In genomic region chr6:115968700-115969099, GRCm38 (mm10) we compare ENCODE assay signal across 17 mouse cellular contexts. TPM values are rescaled to one million over a fixed set of nuclear protein-coding genes. Genes with fewer than 3 reads are reported as not detected.
DNase-seq lines count a peak whose midpoint lies in the region; TF ChIP-seq lines count a peak whose summit lies in the region.
"Had no signal": no experiment of that assay in that cellular context is flagged by ENCODE, and none has a peak within 500 bp of the region (broad histone marks: within the 10 kb centered on the region; RNA-seq: fewer than 3 reads in every experiment).

No protein-coding gene starts in this region.

- H3K4me2 ChIP-seq in CH12.LX (ENCODE audit: insufficient read depth, low read depth, poor library complexity, severe bottlenecking): no peak overlapping the region
- H3K4me2 ChIP-seq: forebrain, embryonic 15.5 days; stomach, embryonic 15.5 days had no signal

- TF ChIP-seq POLR2A in CH12.LX (IDR thresholded peaks at IDR 0.05; ENCODE audit: low read depth, low read length): no peak

- TF ChIP-seq EP300 in CH12.LX (IDR thresholded peaks at IDR 0.05; ENCODE audit: low read length): no peak

- no peak overlapping the region for H3K9ac ChIP-seq in CH12.LX (ENCODE audit: insufficient read depth, low read depth)
- H3K9ac ChIP-seq: forebrain, embryonic 15.5 days; liver, embryonic 14.5 days; stomach, embryonic 15.5 days had no signal

- no peak overlapping the region for H3K4me3 ChIP-seq in heart, embryonic 10.5 days
- H3K4me3 ChIP-seq in CH12.LX (replicated peaks in 1 of 3; ENCODE audit: low read depth in 2 of 3, low read length in 2 of 3, poor library complexity in 1 of 3) (no peak overlapping the region), macrophage (ENCODE audit: inconsistent target) (no peak overlapping the region)
- H3K4me3 ChIP-seq: forebrain, embryonic 15.5 days; stomach, embryonic 15.5 days had no signal

- H3K4me1 ChIP-seq in heart, embryonic 10.5 days: peaks cover 52% of the 10 kb centered on the region
- H3K4me1 ChIP-seq in CH12.LX (ENCODE audit: control insufficient read depth in 1 of 2, insufficient read depth in 2 of 2): peaks cover 10 to 54% of the 10 kb centered on the region in 2 experiments

- no peak for TF ChIP-seq CTCF in CH12.LX (conservative IDR thresholded peaks at IDR 0.05 in 1 of 2, IDR thresholded peaks at IDR 0.05 in 1 of 2; ENCODE audit: low read depth in 2 of 2, low read length in 2 of 2)

- dilution Hi-C loops in CH12.LX (cut with MboI; ENCODE audit: extremely low pct_ligation_motif_present, extremely low pct_unique_long_range_greater_than_20kb, low sequenced_read_pairs): no loop called here

- DNase-seq in heart, embryonic 10.5 days (ENCODE audit: low spot score): no peak
- DNase-seq in heart, adult 8-10 months (ENCODE audit: low spot score): no peak
- no peak for DNase-seq in CH12.LX (ENCODE audit: extremely low read depth)
- peak; percentile 56 for DNase-seq in cerebellum, adult 9-10 months
- no peak for DNase-seq in thymus, postnatal 0 days (ENCODE audit: low spot score)
- no peak for DNase-seq in heart, adult 18-20 months
- no peak for DNase-seq in c-Kit-positive CD71-positive TER-119-positive erythroid progenitor cells, embryonic 14.5 days (ENCODE audit: low spot score)
- DNase-seq: gastrocnemius, postnatal 36 days; kidney, adult 2 months had no signal

- H3K9me3 ChIP-seq in heart, embryonic 10.5 days: no peaks in the 10 kb centered on the region
- no peaks in the 10 kb centered on the region for H3K9me3 ChIP-seq in CH12.LX (replicated peaks; ENCODE audit: low read length)
- H3K9me3 ChIP-seq: forebrain, embryonic 15.5 days; stomach, embryonic 15.5 days had no signal

- TF ChIP-seq RAD21 in CH12.LX (IDR thresholded peaks at IDR 0.05; ENCODE audit: low read depth, low read length): no peak

- peak overlapping the region; percentile 42; the same call in 1 of the 2 replicates for H3K27ac ChIP-seq in heart, embryonic 10.5 days
- 0 out of 2 replicates have a peak overlapping the region, but pooled peaks have one; percentile 9 for H3K27ac ChIP-seq in CH12.LX (ENCODE audit: insufficient read depth, low read depth)
- H3K27ac ChIP-seq in macrophage: peak overlapping the region; percentile 69
- H3K27ac ChIP-seq: forebrain, embryonic 15.5 days; liver, embryonic 14.5 days; stomach, embryonic 15.5 days had no signal

- in situ Hi-C loops in CH12.LX (cut with MboI; ENCODE audit: low pct_ligation_motif_present, low pct_unique_long_range_greater_than_20kb, low sequenced_read_pairs): no loop called here

- H3K36me3 ChIP-seq in heart, embryonic 10.5 days: peaks cover 67% of the 10 kb centered on the region
- H3K36me3 ChIP-seq in CH12.LX (replicated peaks in 1 of 2; ENCODE audit: control insufficient read depth in 1 of 2, insufficient read depth in 1 of 2, low read length in 1 of 2): peaks cover 68 to 92% of the 10 kb centered on the region in 2 experiments
- H3K36me3 ChIP-seq in macrophage (ENCODE audit: inconsistent target): peaks cover 56% of the 10 kb centered on the region
- H3K36me3 ChIP-seq: forebrain, embryonic 15.5 days had no signal

- peaks cover 19% of the 10 kb centered on the region for H3K27me3 ChIP-seq in heart, embryonic 10.5 days (ENCODE audit: insufficient read depth, poor library complexity, severe bottlenecking)
- H3K27me3 ChIP-seq in CH12.LX (replicated peaks): no peaks in the 10 kb centered on the region
- H3K27me3 ChIP-seq: forebrain, embryonic 15.5 days; stomach, embryonic 15.5 days had no signal

- H3K79me2 ChIP-seq in CH12.LX (replicated peaks; ENCODE audit: control insufficient read depth, extremely low read depth, insufficient read depth, poor library complexity, severe bottlenecking): no peaks in the 10 kb centered on the region
- peaks cover under 1% of the 10 kb centered on the region; the same call in 1 of the 2 replicates for H3K79me2 ChIP-seq in macrophage (ENCODE audit: inconsistent target)

- 76% methylated on average over 6 of the region's 6 CpGs for WGBS in heart, embryonic 10.5 days
- 78% methylated on average over 6 of the region's 6 CpGs for WGBS in macrophage (ENCODE audit: missing documents)

TF ChIP-seq in CH12.LX, 34 proteins besides CTCF, POLR2A, EP300 and RAD21:
- no peak for TF ChIP-seq CHD2 (IDR thresholded peaks at IDR 0.05; ENCODE audit: low read length)
- TF ChIP-seq ZC3H11A (IDR thresholded peaks at IDR 0.05; ENCODE audit: low read depth, low read length): no peak
- no peak for TF ChIP-seq MYC (IDR thresholded peaks at IDR 0.05; ENCODE audit: low read depth, low read length)
- TF ChIP-seq BHLHE40 (IDR thresholded peaks at IDR 0.05; ENCODE audit: low read depth, low read length): no peak
- no peak for TF ChIP-seq MAZ (IDR thresholded peaks at IDR 0.05; ENCODE audit: low read depth, low read length)
- TF ChIP-seq GABPA (IDR thresholded peaks at IDR 0.05; ENCODE audit: insufficient replicate concordance, low read depth, low read length): no peak
- TF ChIP-seq HCFC1 (IDR thresholded peaks at IDR 0.05; ENCODE audit: low read depth, low read length): no peak
- TF ChIP-seq MEF2A (IDR thresholded peaks at IDR 0.05; ENCODE audit: borderline replicate concordance, low read depth, low read length): no peak
- TF ChIP-seq UBTF (IDR thresholded peaks at IDR 0.05; ENCODE audit: low read depth, low read length): no peak
- no peak for TF ChIP-seq PAX5 (IDR thresholded peaks at IDR 0.05; ENCODE audit: low read length)
- TF ChIP-seq JUND (conservative IDR thresholded peaks at IDR 0.05; ENCODE audit: low read depth, low read length): no peak
- TF ChIP-seq RCOR1 (conservative IDR thresholded peaks at IDR 0.05; ENCODE audit: low read depth, low read length): no peak
- no peak for TF ChIP-seq IRF4 (IDR thresholded peaks at IDR 0.05; ENCODE audit: low read depth, low read length)
- no peak for TF ChIP-seq MAX (IDR thresholded peaks at IDR 0.05; ENCODE audit: low read length)
- no peak for TF ChIP-seq SMC3 (IDR thresholded peaks at IDR 0.05; ENCODE audit: low read depth, low read length)
- TF ChIP-seq NELFE (IDR thresholded peaks at IDR 0.05; ENCODE audit: low read depth, low read length): no peak
- no peak for TF ChIP-seq ELF1 (IDR thresholded peaks at IDR 0.05; ENCODE audit: low read depth, low read length)
- TF ChIP-seq TBP (conservative IDR thresholded peaks at IDR 0.05; ENCODE audit: low read depth, low read length): no peak

RNA-seq across cellular contexts. Expression of gene H1foo, which starts 24.0 kb away (rescaled TPM):
- not detected in 2 replicates for polyA plus RNA-seq in heart, embryonic 10.5 days (2016; fragmentation: Nextera tagmentation; extraction: Ambion mirVana)
- not detected for total RNA-seq in heart, adult 8-10 months (2022)
- total RNA-seq in CH12.LX (2012; rRNA removed) (0.89 and 1.3 TPM in 2 replicates), CH12.LX (2014; rRNA removed) (0.77 and 0.90 TPM in 2 replicates)
- polyA plus RNA-seq in CH12.LX (2012; ENCODE audit: insufficient read length, low read depth) (1.0 and 1.4 TPM in 2 replicates), macrophage (2018) (not detected in 3 replicates)
- total RNA-seq in macrophage (2018; cell fraction: chromatin; rRNA removed): 1 to 10 TPM in 1 of 26 experiments, not detected in 25; 1.4 TPM
- total RNA-seq in macrophage (2018; cell fraction: cytosol; rRNA removed): under 1 TPM in 3 of 26 experiments, not detected in 23; 0.14 to 0.42 (median 0.19) TPM
- total RNA-seq in macrophage (2018; cell fraction: nucleus; rRNA removed): under 1 TPM in 1 of 26 experiments, not detected in 25; 0.76 TPM
- polyA plus RNA-seq in thymus, postnatal 0 days (2015; fragmentation: Nextera tagmentation; extraction: Ambion mirVana): 0.23 and 0.28 TPM in 2 replicates
- total RNA-seq in heart, adult 18-20 months (2021): not detected
- total RNA-seq: gastrocnemius, postnatal 36 days; left cerebral cortex, adult 8-10 months had no signal
- polyA plus RNA-seq: embryonic facial prominence, embryonic 11.5 days; forebrain, embryonic 15.5 days; heart, postnatal 0 days; kidney, adult 2 months; liver, embryonic 14.5 days; small intestine, adult 2 months; stomach, embryonic 15.5 days had no signal

RNA-seq across cellular contexts. Expression of gene Plxnd1, which starts 26.1 kb away (rescaled TPM):
- 42.9 and 61.7 TPM in 2 replicates for polyA plus RNA-seq in heart, embryonic 10.5 days (2016; fragmentation: Nextera tagmentation; extraction: Ambion mirVana)
- total RNA-seq in heart, adult 8-10 months (2022): 10 to 100 TPM; 43.8 to 75.7 (median 63.5) TPM
- total RNA-seq in CH12.LX (2012; rRNA removed) (69.2 and 73.8 TPM in 2 replicates), CH12.LX (2014; rRNA removed) (20.4 and 27.7 TPM in 2 replicates)
- polyA plus RNA-seq in CH12.LX (2012; ENCODE audit: insufficient read length, low read depth) (49.3 and 63.2 TPM in 2 replicates), macrophage (2018) (130 to 283 TPM (median 243 TPM) in 3 replicates)
- 1,000 to 10,000 TPM in 1 of 26 experiments, 100 to 1,000 TPM in 25; 192 to 1,896 (median 380) TPM for total RNA-seq in macrophage (2018; cell fraction: chromatin; rRNA removed)
- total RNA-seq in macrophage (2018; cell fraction: cytosol; rRNA removed): 100 to 1,000 TPM; 198 to 344 (median 273) TPM
- total RNA-seq in macrophage (2018; cell fraction: nucleus; rRNA removed): 100 to 1,000 TPM; 233 to 720 (median 426) TPM
- 45.4 and 47.4 TPM in 2 replicates for polyA plus RNA-seq in thymus, postnatal 0 days (2015; fragmentation: Nextera tagmentation; extraction: Ambion mirVana)
- total RNA-seq in heart, adult 18-20 months (2021): 10 to 100 TPM; 54.6 to 68.7 TPM

RNA-seq across cellular contexts. Expression of gene Rho, which starts 37.2 kb away (rescaled TPM):
- 0.28 TPM in 1 of 2 replicates, not detected in the other for polyA plus RNA-seq in heart, embryonic 10.5 days (2016; fragmentation: Nextera tagmentation; extraction: Ambion mirVana)
- total RNA-seq in heart, adult 8-10 months (2022): not detected
- total RNA-seq in CH12.LX (2012; rRNA removed) (0.04 and 0.17 TPM in 2 replicates), CH12.LX (2014; rRNA removed) (0.04 TPM in 1 of 2 replicates, not detected in the other)
- polyA plus RNA-seq in CH12.LX (2012; ENCODE audit: insufficient read length, low read depth) (not detected in 2 replicates), macrophage (2018) (not detected in 3 replicates)
- total RNA-seq in macrophage (2018; cell fraction: chromatin; rRNA removed): 1 to 10 TPM in 6 of 26 experiments, under 1 TPM in 12, not detected in 8; 0.19 to 2.0 (median 0.68) TPM
- under 1 TPM in 5 of 26 experiments, not detected in 21; 0.03 to 0.13 (median 0.10) TPM for total RNA-seq in macrophage (2018; cell fraction: cytosol; rRNA removed)
- total RNA-seq in macrophage (2018; cell fraction: nucleus; rRNA removed): 1 to 10 TPM in 5 of 26 experiments, under 1 TPM in 14, not detected in 7; 0.16 to 1.2 (median 0.54) TPM
- polyA plus RNA-seq in thymus, postnatal 0 days (2015; fragmentation: Nextera tagmentation; extraction: Ambion mirVana): 0.10 TPM in 1 of 2 replicates, not detected in the other
- not detected for total RNA-seq in heart, adult 18-20 months (2021)
- total RNA-seq: gastrocnemius, postnatal 36 days had no signal
- polyA plus RNA-seq: heart, postnatal 0 days had no signal

Comparison
In these comparisons a context has a peak if more than half of its experiments do, and no peak if none do; other contexts are left out.
1. H3K27ac ChIP-seq: peak in every context shown above with its lines; median percentile 69 in macrophage; 42 in heart, embryonic 10.5 days; 9 in CH12.LX.